Mouse (Mus musculus) activated CD4-positive, CD25-positive, alpha-beta regulatory T cell (primary cell): Measurements from ENCODE around the gene Creb5. TPM values are rescaled to one million over a fixed set of nuclear protein-coding genes. Genes with fewer than 3 reads are reported as not detected.

Source experiments
- polyA plus RNA-seq, 2 experiments: library from polyadenylated mRNA; unstranded; fragments of 100-300 nt; shearing (Covaris generic); gene quantifications; one replicate each; pipeline ENCODE4 v1.2.1; 2017

The Creb5 gene
- 1 to 10 TPM in 1 of 2 experiments, not detected in 1; 1.3 TPM for polyA plus RNA-seq

GRCm38 (mm10) chr6:53287038-53287561, at the start of gene Creb5:
Creb5 (plus strand) TSS chr6:53287270.

Other genes with a start within 250 kb of the Creb5 start
- 1 to 10 TPM; 2.8 to 6.6 TPM for gene Jazf1, start 218.6 kb upstream of the Creb5 start, polyA plus RNA-seq